Mouse (Mus musculus): ENCODE measurements at regions not wholly inside any gene's neighbourhood (a gene's known extent, or its start where the extent isn't known, plus 50 kb on each side); places are given as distances from the start of the nearest gene placed in this dataset.

DNA sequence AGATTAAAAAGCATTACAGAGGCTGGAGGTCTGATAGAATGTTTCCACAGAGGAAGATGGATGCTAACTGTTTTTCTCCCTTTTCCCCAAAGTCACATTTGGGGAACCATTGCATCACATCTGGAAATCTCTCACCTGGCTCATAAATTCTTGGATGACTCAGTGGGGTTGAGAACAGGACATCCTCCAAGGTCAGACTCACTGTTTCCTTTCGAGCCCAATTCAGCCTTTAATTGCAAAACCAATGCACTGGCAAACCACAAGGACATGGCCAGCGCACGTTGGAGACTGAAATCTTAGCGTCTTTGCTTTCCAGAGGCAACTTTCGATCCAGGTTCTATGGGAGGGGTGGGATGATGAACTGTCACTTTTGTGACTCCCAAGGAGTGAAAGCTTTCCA, 184.5 kb upstream of the Trib2 start:
- Histone ChIP-seq H3K27me3 (replicated peaks; ENCODE audit: control insufficient read depth, insufficient read depth, low read length) (no peaks in the 10 kb centered on the region), H3K27ac (ENCODE audit: insufficient read depth, low read depth, low read length) (no peak overlapping the region), H3K36me3 (ENCODE audit: control insufficient read depth, insufficient read depth, low read length) (no peaks in the 10 kb centered on the region), H3K4me3 (ENCODE audit: insufficient read depth, low read depth, low read length) (no peak overlapping the region), H3K4me1 (ENCODE audit: control insufficient read depth, insufficient read depth, low read length) (no peaks in the 10 kb centered on the region)
- TF ChIP-seq CTCF (conservative IDR thresholded peaks at IDR 0.05; ENCODE audit: insufficient read depth, insufficient read length, low read depth, low read length) (no peak), POLR2A (IDR thresholded peaks at IDR 0.05; ENCODE audit: low read depth, low read length) (no peak)
- DNase-seq = no peak
- WGBS = 46% methylated on average over 5 of the region's 5 CpGs

- DNase-seq = no peak
- Histone ChIP-seq H3K4me3 (ENCODE audit: insufficient read depth, low read depth, low read length) (no peak overlapping the region), H3K27me3 (replicated peaks; ENCODE audit: control insufficient read depth, insufficient read depth, low read length) (no peaks in the 10 kb centered on the region), H3K4me1 (ENCODE audit: control insufficient read depth, insufficient read depth, low read length) (no peaks in the 10 kb centered on the region; the same call in 1 of the 2 replicates), H3K27ac (ENCODE audit: insufficient read depth, low read depth, low read length) (no peak overlapping the region), H3K36me3 (ENCODE audit: control insufficient read depth, insufficient read depth, low read length) (no peaks in the 10 kb centered on the region)
- no peak for TF ChIP-seq CTCF (conservative IDR thresholded peaks at IDR 0.05; ENCODE audit: insufficient read depth, insufficient read length, low read depth, low read length)
- no peak for TF ChIP-seq POLR2A (IDR thresholded peaks at IDR 0.05; ENCODE audit: low read depth, low read length)
Observed at GRCm38 (mm10) chr12:15998331-15998730, 181.6 kb upstream of the Trib2 start.

DNA sequence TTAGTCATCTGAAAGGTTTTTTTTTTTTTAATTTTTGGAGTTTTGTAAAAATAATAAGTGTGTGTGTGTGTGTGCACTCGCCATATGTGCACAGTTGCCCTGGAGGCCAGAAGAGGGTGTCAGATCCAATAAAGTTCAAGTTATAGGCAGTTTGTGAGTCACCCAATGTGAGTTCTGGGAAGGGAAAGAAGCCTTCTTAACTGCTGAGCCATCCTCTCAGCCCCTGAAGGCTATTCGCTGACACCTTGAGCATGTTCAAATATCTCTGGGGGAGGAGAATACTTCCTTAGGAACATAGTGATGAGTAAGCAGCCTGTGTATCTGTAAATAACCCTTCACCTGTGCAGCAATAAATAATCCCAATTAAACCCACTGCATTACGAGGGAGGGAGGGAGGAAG, 177.1 kb upstream of the Trib2 start:
- no peak for DNase-seq
- H3K4me1 ChIP-seq (ENCODE audit: control insufficient read depth, insufficient read depth, low read length) = no peaks in the 10 kb centered on the region; the same call in 1 of the 2 replicates
- H3K27me3 ChIP-seq (replicated peaks; ENCODE audit: control insufficient read depth, insufficient read depth, low read length) = no peaks in the 10 kb centered on the region
- H3K36me3 ChIP-seq (ENCODE audit: control insufficient read depth, insufficient read depth, low read length) = no peaks in the 10 kb centered on the region
- H3K27ac ChIP-seq (ENCODE audit: insufficient read depth, low read depth, low read length) = no peak overlapping the region
- H3K4me3 ChIP-seq (ENCODE audit: insufficient read depth, low read depth, low read length) = no peak overlapping the region
- no peak for TF ChIP-seq CTCF (conservative IDR thresholded peaks at IDR 0.05; ENCODE audit: insufficient read depth, insufficient read length, low read depth, low read length)
- TF ChIP-seq POLR2A (IDR thresholded peaks at IDR 0.05; ENCODE audit: low read depth, low read length) = no peak
- 60% methylated on average over 3 of the region's 3 CpGs for WGBS

GRCm38 (mm10) chr12:15986351-15986750, 169.6 kb upstream of the Trib2 start:
- DNase-seq = no peak
- TF ChIP-seq CTCF (conservative IDR thresholded peaks at IDR 0.05; ENCODE audit: insufficient read depth, insufficient read length, low read depth, low read length) (no peak), POLR2A (IDR thresholded peaks at IDR 0.05; ENCODE audit: low read depth, low read length) (no peak)
- H3K36me3 ChIP-seq (ENCODE audit: control insufficient read depth, insufficient read depth, low read length) = no peaks in the 10 kb centered on the region
- no peak overlapping the region for H3K27ac ChIP-seq (ENCODE audit: insufficient read depth, low read depth, low read length)
- H3K27me3 ChIP-seq (replicated peaks; ENCODE audit: control insufficient read depth, insufficient read depth, low read length) = no peaks in the 10 kb centered on the region
- no peak overlapping the region for H3K4me3 ChIP-seq (ENCODE audit: insufficient read depth, low read depth, low read length)
- H3K4me1 ChIP-seq (ENCODE audit: control insufficient read depth, insufficient read depth, low read length) = no peaks in the 10 kb centered on the region

DNA sequence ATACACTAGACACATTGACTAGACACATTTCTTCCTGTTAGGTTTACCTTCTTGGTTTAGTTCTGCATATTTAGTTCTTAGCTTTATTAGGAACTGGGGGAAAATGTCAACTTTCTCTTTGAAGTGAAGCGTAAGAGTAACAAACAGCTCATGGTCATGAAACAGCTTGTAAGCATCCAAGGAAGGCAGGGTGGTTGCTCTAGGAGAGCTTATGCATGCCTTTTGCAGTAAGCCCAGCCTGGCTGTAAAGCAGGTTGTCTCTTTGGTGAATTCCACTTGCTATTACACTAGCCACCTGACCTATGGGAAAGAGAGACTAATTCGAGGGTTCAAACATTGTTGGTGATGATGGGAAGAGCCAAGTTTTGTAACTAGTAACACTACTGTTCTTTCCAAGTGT, 168.9 kb upstream of the Trib2 start:
- WGBS = 73% methylated on average over 2 of the region's 2 CpGs
- TF ChIP-seq CTCF (conservative IDR thresholded peaks at IDR 0.05; ENCODE audit: insufficient read depth, insufficient read length, low read depth, low read length) (no peak), POLR2A (IDR thresholded peaks at IDR 0.05; ENCODE audit: low read depth, low read length) (no peak)
- no peak for DNase-seq

DNA sequence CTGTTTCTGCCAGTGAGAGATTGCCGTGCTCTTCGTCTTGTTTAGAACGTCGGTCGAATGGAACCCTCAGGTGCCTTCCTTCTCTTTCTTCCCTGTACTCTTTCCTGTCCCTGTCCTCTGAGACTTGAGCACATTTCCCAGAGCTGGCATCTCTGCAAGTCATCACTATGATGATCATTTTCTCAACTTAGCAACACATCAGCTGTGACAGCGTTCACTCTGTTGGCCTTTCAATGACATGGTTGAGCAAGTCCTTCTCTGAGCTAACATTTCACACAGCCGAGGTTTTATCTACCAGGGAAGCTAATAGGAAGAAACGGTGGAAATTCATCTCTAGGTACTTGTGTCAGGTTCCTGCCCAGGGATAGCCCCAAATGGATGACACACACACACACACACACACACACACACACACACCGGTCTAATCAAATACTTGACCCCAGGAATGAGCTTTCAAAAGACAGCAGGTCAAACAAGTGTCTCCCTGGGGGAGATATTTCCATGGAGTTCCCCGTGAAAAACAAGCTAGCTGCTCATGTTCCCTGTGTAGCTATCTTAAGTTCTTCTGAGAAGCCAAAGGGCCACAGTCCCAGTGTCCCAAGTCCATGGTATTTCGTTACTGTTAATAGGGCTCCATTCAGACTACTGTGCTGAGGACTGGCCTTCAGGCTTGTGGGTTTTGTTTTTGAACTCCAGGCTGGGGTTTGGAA, 167.0 kb upstream of the Trib2 start:
- H3K4me3 ChIP-seq (ENCODE audit: insufficient read depth, low read depth, low read length) = no peak overlapping the region
- TF ChIP-seq POLR2A (IDR thresholded peaks at IDR 0.05; ENCODE audit: low read depth, low read length) (no peak), CTCF (conservative IDR thresholded peaks at IDR 0.05; ENCODE audit: insufficient read depth, insufficient read length, low read depth, low read length) (no peak)
- WGBS = 72% methylated on average over 11 of the region's 11 CpGs
- no peak overlapping the region for H3K27ac ChIP-seq (ENCODE audit: insufficient read depth, low read depth, low read length)
- H3K27me3 ChIP-seq (replicated peaks; ENCODE audit: control insufficient read depth, insufficient read depth, low read length) = no peaks in the 10 kb centered on the region
- H3K36me3 ChIP-seq (ENCODE audit: control insufficient read depth, insufficient read depth, low read length) = no peaks in the 10 kb centered on the region
- DNase-seq = peak; percentile 50
- H3K4me1 ChIP-seq (ENCODE audit: control insufficient read depth, insufficient read depth, low read length) = no peaks in the 10 kb centered on the region

More for the DNA sequence above, 168.9 kb upstream of the Trib2 start:
- no peaks in the 10 kb centered on the region for H3K27me3 ChIP-seq (replicated peaks; ENCODE audit: control insufficient read depth, insufficient read depth, low read length)
- no peaks in the 10 kb centered on the region for H3K4me1 ChIP-seq (ENCODE audit: control insufficient read depth, insufficient read depth, low read length)
- H3K27ac ChIP-seq (ENCODE audit: insufficient read depth, low read depth, low read length) = no peak overlapping the region
- H3K36me3 ChIP-seq (ENCODE audit: control insufficient read depth, insufficient read depth, low read length) = no peaks in the 10 kb centered on the region
- no peak overlapping the region for H3K4me3 ChIP-seq (ENCODE audit: insufficient read depth, low read depth, low read length)

DNA sequence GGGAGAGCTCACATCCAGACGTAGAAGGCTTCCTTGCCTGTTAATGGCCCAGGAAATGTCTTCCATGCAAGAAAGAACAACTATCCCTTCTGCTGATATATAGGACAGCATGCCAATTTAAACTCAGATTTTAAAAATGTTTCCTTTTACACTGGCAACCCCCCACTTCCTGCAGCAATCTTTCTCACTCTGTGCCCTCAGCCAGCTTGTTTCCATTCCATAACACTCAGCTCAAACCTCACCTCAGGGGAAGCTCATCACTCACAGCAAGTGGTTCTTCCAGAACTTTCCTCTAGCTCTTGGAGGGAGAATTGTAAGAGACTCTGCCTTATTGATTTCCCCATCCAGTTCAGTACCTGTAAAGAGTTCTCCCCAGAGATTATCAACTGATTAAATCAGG, 165.0 kb upstream of the Trib2 start:
- 81% methylated on average over 1 of the region's 1 CpGs for WGBS
- H3K27me3 ChIP-seq (replicated peaks; ENCODE audit: control insufficient read depth, insufficient read depth, low read length) = no peaks in the 10 kb centered on the region
- no peaks in the 10 kb centered on the region for H3K4me1 ChIP-seq (ENCODE audit: control insufficient read depth, insufficient read depth, low read length)
- no peak for TF ChIP-seq CTCF (conservative IDR thresholded peaks at IDR 0.05; ENCODE audit: insufficient read depth, insufficient read length, low read depth, low read length)
- no peak for TF ChIP-seq POLR2A (IDR thresholded peaks at IDR 0.05; ENCODE audit: low read depth, low read length)
- H3K36me3 ChIP-seq (ENCODE audit: control insufficient read depth, insufficient read depth, low read length) = no peaks in the 10 kb centered on the region
- no peak for DNase-seq
- H3K27ac ChIP-seq (ENCODE audit: insufficient read depth, low read depth, low read length) = no peak overlapping the region
- no peak overlapping the region for H3K4me3 ChIP-seq (ENCODE audit: insufficient read depth, low read depth, low read length)

All from kidney, adult 2 months (tissue).